14 mouse cellular contexts compared by ENCODE assay signal in the genomic region with DNA sequence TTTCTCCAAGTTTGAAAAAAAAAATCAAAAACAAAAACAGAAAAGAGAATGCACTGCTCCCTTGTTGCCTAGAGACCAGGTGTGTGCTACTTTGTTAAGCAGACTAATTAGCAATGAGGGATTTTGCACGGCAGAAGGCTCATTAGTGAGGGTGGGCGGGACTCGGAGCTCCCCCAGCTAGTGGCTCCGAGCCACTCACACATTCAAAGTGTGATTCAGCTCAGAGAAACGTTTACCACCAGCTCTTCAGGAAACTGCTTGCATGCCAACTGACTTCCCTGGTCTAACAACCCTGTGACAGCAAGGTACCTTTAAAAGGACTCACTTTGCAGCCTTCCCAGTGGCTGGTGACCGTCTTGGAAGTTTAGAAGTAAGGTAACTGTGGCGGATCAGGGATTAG. TPM values are rescaled to one million over a fixed set of nuclear protein-coding genes. Genes with fewer than 3 reads are reported as not detected.
DNase-seq lines count a peak whose midpoint lies in the region; ATAC-seq lines count a peak whose summit lies in the region.
"Had no signal": no experiment of that assay in that cellular context is flagged by ENCODE, and none has a peak within 500 bp of the region (broad histone marks: within the 10 kb centered on the region; RNA-seq: fewer than 3 reads in every experiment).

No protein-coding gene starts in this region.

- ATAC-seq in hindbrain, embryonic 14.5 days (ENCODE audit: low FRiP score) = no peak
- ATAC-seq in hindbrain, embryonic 11.5 days (ENCODE audit: low FRiP score) = no peak
- ATAC-seq in forebrain, embryonic 12.5 days (ENCODE audit: low FRiP score) = peak; percentile 77; the same call in 1 of the 2 replicates
- ATAC-seq in neural tube, embryonic 15.5 days (ENCODE audit: low FRiP score) = peak; percentile 65; the same call in 1 of the 2 replicates
- ATAC-seq: inflammation-experienced regulatory T-cells, adult 6 months; Patski had no signal

- H3K9me3 ChIP-seq in hindbrain, embryonic 14.5 days (ENCODE audit: control insufficient read depth, low read length) = no peaks in the 10 kb centered on the region
- no peaks in the 10 kb centered on the region for H3K9me3 ChIP-seq in hindbrain, embryonic 11.5 days (ENCODE audit: control insufficient read depth, low read length)
- H3K9me3 ChIP-seq in forebrain, embryonic 12.5 days = no peaks in the 10 kb centered on the region
- no peaks in the 10 kb centered on the region for H3K9me3 ChIP-seq in neural tube, embryonic 15.5 days (replicated peaks)

- 42% methylated on average over 7 of the region's 7 CpGs for WGBS in hindbrain, embryonic 14.5 days
- 47% methylated on average over 7 of the region's 7 CpGs for WGBS in hindbrain, embryonic 11.5 days
- WGBS in forebrain, embryonic 12.5 days = 17% methylated on average over 7 of the region's 7 CpGs
- WGBS in neural tube, embryonic 15.5 days = 30% methylated on average over 7 of the region's 7 CpGs

- H3K27me3 ChIP-seq in hindbrain, embryonic 14.5 days (ENCODE audit: control insufficient read depth, insufficient read depth, low read length) = no peaks in the 10 kb centered on the region
- no peaks in the 10 kb centered on the region for H3K27me3 ChIP-seq in hindbrain, embryonic 11.5 days (ENCODE audit: control insufficient read depth, insufficient read depth, low read length)
- H3K27me3 ChIP-seq in forebrain, embryonic 12.5 days = no peaks in the 10 kb centered on the region
- no peaks in the 10 kb centered on the region for H3K27me3 ChIP-seq in neural tube, embryonic 15.5 days (replicated peaks)
- H3K27me3 ChIP-seq: Patski had no signal

- H3K9ac ChIP-seq in hindbrain, embryonic 14.5 days = no peak overlapping the region
- H3K9ac ChIP-seq in hindbrain, embryonic 11.5 days (ENCODE audit: low read depth, low read length) = no peak overlapping the region
- H3K9ac ChIP-seq in forebrain, embryonic 12.5 days = no peak overlapping the region
- H3K9ac ChIP-seq in neural tube, embryonic 15.5 days (replicated peaks) = no peak overlapping the region

- peak; percentile 30 for DNase-seq in hindbrain, embryonic 14.5 days (ENCODE audit: low spot score)
- DNase-seq in hindbrain, embryonic 11.5 days (ENCODE audit: low spot score) = no peak
- peak; percentile 86 for DNase-seq in layer of hippocampus, adult 9-11 months
- no peak for DNase-seq in gastrocnemius, postnatal 4 days (ENCODE audit: low spot score in 2 of 2)
- no peak for DNase-seq in kidney, adult 18-20 months
- DNase-seq in thymus, postnatal 0 days (ENCODE audit: low spot score) = no peak
- DNase-seq: adrenal gland, postnatal 14 days; cerebellum, postnatal 36 days; lung, adult 2 months had no signal

- no peaks in the 10 kb centered on the region for H3K4me1 ChIP-seq in hindbrain, embryonic 14.5 days (replicated peaks; ENCODE audit: control insufficient read depth, insufficient read depth, low read length)
- H3K4me1 ChIP-seq in hindbrain, embryonic 11.5 days (replicated peaks; ENCODE audit: control insufficient read depth, insufficient read depth, low read length) = no peaks in the 10 kb centered on the region
- peaks cover 6% of the 10 kb centered on the region for H3K4me1 ChIP-seq in forebrain, embryonic 12.5 days
- H3K4me1 ChIP-seq in neural tube, embryonic 15.5 days = peaks cover 6% of the 10 kb centered on the region

- H3K4me3 ChIP-seq in hindbrain, embryonic 14.5 days (replicated peaks; ENCODE audit: low read length) = no peak overlapping the region
- no peak overlapping the region for H3K4me3 ChIP-seq in hindbrain, embryonic 11.5 days (ENCODE audit: low read depth, low read length)
- no peak overlapping the region for H3K4me3 ChIP-seq in forebrain, embryonic 12.5 days (replicated peaks)
- no peak overlapping the region for H3K4me3 ChIP-seq in neural tube, embryonic 15.5 days (replicated peaks)

- no peaks in the 10 kb centered on the region for H3K36me3 ChIP-seq in hindbrain, embryonic 14.5 days (replicated peaks; ENCODE audit: control insufficient read depth, insufficient read depth)
- H3K36me3 ChIP-seq in hindbrain, embryonic 11.5 days (ENCODE audit: control insufficient read depth, insufficient read depth, low read length) = no peaks in the 10 kb centered on the region
- no peaks in the 10 kb centered on the region for H3K36me3 ChIP-seq in forebrain, embryonic 12.5 days (replicated peaks)
- no peaks in the 10 kb centered on the region for H3K36me3 ChIP-seq in neural tube, embryonic 15.5 days

- H3K4me2 ChIP-seq in hindbrain, embryonic 14.5 days (replicated peaks) = no peak overlapping the region
- no peak overlapping the region for H3K4me2 ChIP-seq in hindbrain, embryonic 11.5 days (replicated peaks; ENCODE audit: low read depth, low read length)
- H3K4me2 ChIP-seq in forebrain, embryonic 12.5 days = no peak overlapping the region
- H3K4me2 ChIP-seq in neural tube, embryonic 15.5 days = no peak overlapping the region
- H3K4me2 ChIP-seq: heart, embryonic 11.5 days had no signal

- no peak overlapping the region for H3K27ac ChIP-seq in hindbrain, embryonic 14.5 days
- H3K27ac ChIP-seq in hindbrain, embryonic 11.5 days (ENCODE audit: low read depth, low read length) = no peak overlapping the region
- H3K27ac ChIP-seq in forebrain, embryonic 12.5 days = peak overlapping the region; percentile 54
- H3K27ac ChIP-seq in neural tube, embryonic 15.5 days (replicated peaks) = no peak overlapping the region

RNA-seq across cellular contexts. Expression of gene Npas2, which starts 58.1 kb away (rescaled TPM):
- 0.60 and 1.2 TPM in 2 replicates for polyA plus RNA-seq in hindbrain, embryonic 14.5 days (2014; fragmentation: Nextera tagmentation; extraction: Ambion mirVana)
- 0.12 TPM in 1 of 2 replicates, not detected in the other for polyA plus RNA-seq in hindbrain, embryonic 11.5 days (2014; fragmentation: Nextera tagmentation; extraction: Ambion mirVana)
- 0.09 and 0.22 TPM in 2 replicates for polyA plus RNA-seq in forebrain, embryonic 12.5 days (2016; fragmentation: Nextera tagmentation; extraction: Ambion mirVana)
- polyA plus RNA-seq in neural tube, embryonic 15.5 days (2015; fragmentation: Nextera tagmentation; extraction: Ambion mirVana) = 1.2 and 1.5 TPM in 2 replicates
- 1 to 10 TPM; 7.4 to 7.5 TPM for total RNA-seq in gastrocnemius, postnatal 4 days (2021)
- polyA plus RNA-seq in thymus, postnatal 0 days (2015; fragmentation: Nextera tagmentation; extraction: Ambion mirVana) = 1.3 and 1.5 TPM in 2 replicates

Comparison
In these comparisons a context has a peak if more than half of its experiments do, and no peak if none do; other contexts are left out.
1. DNase-seq: peak in hindbrain, embryonic 14.5 days (single experiment) and layer of hippocampus, adult 9-11 months (single experiment); none in hindbrain, embryonic 11.5 days (single experiment), gastrocnemius, postnatal 4 days (0 of 2), kidney, adult 18-20 months (single experiment) and thymus, postnatal 0 days (single experiment).
2. ATAC-seq: peak in forebrain, embryonic 12.5 days (single experiment) and neural tube, embryonic 15.5 days (single experiment); none in hindbrain, embryonic 14.5 days (single experiment) and hindbrain, embryonic 11.5 days (single experiment).